Mouse (Mus musculus) heart, postnatal 4 days (tissue): Measurements from ENCODE around the gene Hes1. TPM values are rescaled to one million over a fixed set of nuclear protein-coding genes. Genes with fewer than 3 reads are reported as not detected.
"Not testable (repeated sequence)": the region's sequence is repeated elsewhere in the genome, so short reads cannot be mapped to it uniquely, and the experiment has no call there.

ENCODE experiments used
- DNase-seq: peaks from one replicate; pipeline ENCODE4 v3.0.0; 2021
- total RNA-seq, 2 experiments: library from RNA; stranded (reverse); gene quantifications; 2 replicates each; pipeline ENCODE4 v1.2.3; 2021

Gene Hes1
- total RNA-seq, 2 experiments from 2014 or later: 44.5 to 54.4 TPM

DNA sequence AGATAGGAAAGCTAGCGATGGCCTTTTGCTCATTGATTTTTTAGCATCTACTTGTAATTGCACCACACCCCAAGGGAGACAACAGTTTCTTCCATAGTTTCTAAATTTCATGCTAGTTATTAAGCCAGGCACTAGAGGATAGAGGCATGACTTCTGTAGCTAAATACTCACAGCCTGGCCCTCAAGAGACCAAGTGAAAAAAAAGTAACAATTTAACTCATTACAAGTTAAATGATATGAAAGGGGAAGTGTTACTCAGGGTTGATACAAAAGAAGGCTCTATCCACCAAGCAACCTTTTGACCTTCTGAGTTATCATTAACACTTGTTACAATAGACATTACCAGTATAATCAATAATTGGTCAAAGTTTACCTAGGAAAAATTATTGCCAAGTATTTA, 9.1 kb downstream of the Hes1 start:
- no peak for DNase-seq

- no peak for DNase-seq
Measured at GRCm38 (mm10) chr16:30081498-30081897, 17.3 kb downstream of the Hes1 start.

DNA sequence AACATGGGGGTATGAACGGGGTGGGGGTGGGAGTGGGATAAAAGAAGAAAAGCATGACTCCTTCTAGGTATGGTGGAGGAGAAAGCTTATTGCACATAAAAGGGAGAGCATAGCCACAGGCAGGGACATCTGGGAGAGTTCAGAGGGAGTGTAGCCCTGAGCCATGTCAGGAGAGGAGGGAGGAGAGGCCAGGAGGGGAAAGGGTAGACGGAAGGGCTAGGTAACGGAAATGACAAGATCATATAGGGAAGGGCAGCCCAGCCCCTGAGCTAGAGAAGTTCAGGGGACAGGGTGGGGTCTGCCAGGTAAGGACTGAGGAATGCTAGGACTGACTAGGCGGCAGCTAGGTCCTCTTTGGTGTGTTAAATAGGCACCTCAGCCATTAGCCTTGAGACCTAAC, 17.8 kb downstream of the Hes1 start:
- DNase-seq: no peak

DNA sequence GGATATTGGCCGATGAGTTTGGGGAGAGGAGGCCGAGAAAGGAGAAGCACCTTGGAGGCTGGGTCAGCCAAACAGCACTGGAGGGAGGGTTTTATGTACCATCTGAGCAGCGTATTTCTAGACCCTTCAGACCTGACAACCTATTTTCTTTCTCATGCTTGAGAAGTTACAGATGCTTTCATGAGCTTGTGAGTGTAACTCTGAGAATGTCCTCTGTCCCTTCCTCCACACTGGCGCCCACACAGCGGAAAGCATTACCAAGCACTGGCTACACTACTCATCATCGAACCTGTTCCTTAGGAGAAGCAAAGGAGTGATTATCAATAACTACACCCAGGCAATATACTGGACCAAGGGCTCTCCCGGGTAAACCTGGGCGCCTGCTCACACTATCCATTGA, 18.8 kb downstream of the Hes1 start:
- DNase-seq: no peak

- DNase-seq: no peak
Measured at GRCm38 (mm10) chr16:30083536-30083935, 19.4 kb downstream of the Hes1 start.

DNA sequence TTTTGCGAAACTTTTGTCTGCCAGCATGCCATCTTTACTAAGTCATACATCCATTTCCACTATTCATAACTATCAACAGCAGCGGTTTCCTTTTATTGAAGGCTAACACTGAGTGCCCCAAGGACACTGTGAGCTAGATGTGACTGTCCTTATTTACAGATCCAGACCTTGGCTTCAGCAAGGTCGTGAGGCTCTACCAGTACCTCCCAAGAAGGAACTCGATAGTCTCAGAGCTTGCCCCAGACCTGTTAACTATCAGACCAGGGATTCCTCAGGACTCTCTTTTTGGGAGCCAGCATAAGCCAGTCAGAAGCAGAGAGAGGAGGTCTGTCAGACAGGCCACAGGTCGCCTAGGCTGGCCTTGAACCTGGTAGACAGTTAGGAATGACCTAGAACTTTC, 24.5 kb downstream of the Hes1 start:
- DNase-seq: no peak

- DNase-seq: no peak
Measured at GRCm38 (mm10) chr16:30090200-30090865, 26.1 kb downstream of the Hes1 start.

GRCm38 (mm10) chr16:30096050-30096449, 31.9 kb downstream of the Hes1 start:
- DNase-seq: no peak

GRCm38 (mm10) chr16:30096475-30096874, 32.3 kb downstream of the Hes1 start:
- no peak for DNase-seq

DNA sequence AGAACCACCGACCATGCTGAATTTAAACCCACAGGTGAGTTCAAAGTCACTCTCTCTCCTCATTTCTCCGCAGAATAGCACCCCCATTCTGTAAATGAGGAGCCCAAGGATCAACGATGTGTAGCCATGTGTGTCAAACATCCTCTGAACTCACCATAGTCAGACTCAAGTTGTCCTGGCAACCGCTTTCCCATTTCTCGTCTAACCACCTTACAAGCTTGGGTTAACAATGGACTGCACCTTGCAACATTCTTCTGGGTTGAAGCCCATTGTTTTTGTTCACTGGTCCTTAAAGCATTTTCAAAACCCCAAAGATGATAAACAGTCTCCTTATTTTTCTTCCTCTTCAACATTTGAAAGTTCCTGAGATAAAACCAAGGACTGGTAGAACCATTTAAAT, 34.9 kb downstream of the Hes1 start:
- no peak for DNase-seq

DNA sequence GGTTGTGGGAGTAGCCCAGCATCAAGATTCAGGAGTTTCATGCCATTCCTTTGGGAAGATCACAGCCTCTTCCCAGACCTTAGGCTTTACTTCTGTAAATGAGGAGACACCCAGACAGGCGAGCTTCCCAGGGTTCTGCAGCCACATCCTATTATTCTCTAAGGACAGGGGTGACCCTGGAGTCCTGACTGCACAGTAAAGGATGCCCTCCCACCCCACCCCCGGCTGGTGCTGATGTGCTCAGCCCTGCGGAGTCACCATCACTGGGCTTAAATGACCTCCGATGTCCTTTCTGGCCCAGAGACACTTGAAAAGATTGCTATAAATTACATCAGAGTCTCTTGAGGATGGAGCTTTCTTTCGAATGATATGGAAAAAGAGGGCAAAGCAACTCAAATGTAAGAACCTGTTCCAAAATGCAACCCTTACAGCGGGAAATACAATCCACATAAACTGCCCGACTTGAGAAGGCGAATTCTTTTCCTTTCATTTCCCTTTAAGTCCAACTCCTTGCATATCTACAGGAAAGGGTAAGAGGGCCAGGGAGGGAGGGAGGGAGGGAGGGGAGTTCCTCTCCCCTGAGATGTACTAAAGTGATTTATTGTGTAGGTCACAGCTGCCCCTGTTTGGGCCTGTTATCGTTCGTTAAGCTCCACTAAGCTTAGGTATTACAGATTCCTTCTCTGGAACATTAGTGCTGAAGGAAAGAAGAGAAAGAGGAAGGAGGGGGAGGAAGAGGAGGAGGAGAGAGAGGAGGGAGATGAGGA, 38.1 kb downstream of the Hes1 start:
- no peak for DNase-seq

DNA sequence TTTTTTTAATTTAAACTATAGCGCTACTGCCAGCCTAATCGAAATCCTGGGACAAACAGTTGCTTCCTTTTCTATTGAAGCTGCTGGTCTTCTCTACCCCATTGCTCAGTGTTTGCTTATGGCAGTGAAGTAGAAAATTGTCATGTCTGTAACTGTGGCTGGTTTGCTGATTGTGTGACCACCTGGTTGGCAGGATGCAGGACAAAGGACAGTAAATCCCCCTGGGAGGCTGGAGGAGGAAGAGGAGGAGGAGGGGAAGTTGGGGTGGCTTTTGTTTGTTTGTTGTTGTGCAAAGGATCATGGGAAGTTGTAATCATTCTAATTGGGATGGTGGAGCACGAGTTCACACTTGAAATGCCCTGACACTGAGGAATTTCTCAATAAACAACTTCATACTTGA, 38.8 kb downstream of the Hes1 start:
- DNase-seq: peak; percentile 23

DNA sequence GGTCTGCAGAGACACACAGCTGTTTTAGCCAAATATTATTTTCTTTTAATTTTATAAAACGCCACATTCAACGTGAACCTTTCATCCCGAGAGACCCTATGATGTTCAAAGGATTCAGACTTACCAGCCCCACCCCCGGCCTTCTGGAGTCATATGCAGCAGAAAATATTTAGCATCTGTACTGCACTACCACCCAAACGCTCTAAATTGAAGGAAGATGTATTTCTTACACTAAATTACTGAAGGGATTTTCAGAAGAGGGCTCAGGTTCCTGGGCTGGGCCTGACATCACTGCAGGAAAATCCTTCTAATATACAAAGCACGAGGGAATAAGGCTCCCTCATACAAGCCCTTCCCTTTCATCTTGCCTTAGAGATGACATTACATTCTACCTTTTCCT, 39.3 kb downstream of the Hes1 start:
- no peak for DNase-seq

DNA sequence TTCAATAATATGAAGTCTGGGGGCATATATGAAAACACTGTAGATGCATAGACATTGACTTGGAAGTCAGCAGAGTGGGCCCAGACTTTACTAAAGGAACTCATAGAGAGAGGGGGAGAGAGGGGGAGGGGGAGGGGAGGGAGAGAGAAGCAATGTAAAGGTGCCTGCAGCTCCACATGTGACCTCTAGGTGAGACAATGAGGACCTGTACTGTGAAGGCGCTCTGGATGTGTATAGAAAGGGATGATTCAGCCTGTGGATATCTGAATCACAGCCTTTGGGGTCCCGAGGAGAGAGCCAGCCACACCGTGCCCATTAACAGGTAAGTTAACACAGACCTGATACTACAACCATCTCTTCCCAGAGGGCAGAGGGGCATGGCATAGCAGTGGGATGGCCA, 40.2 kb downstream of the Hes1 start:
- no peak for DNase-seq

DNA sequence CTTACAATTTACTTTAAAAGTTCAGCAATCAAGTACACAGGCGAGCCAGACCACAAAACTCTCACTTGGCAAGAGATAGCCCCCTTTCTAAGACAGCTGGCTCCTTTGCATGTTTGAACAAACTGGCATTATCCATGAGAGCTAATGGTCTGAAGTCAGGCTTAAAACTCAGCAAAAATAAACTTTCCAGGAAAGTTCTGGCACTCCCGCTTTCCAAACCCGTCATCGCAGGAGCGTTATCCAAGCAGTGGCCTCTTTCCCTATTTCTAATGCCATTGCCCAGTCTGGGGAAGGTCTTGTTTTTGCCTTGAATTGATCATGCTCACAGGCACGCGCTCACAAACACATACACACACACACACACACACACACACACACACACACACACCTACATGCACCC, 41.3 kb downstream of the Hes1 start:
- no peak for DNase-seq

- not testable (repeated sequence) for DNase-seq
Measured at GRCm38 (mm10) chr16:30108167-30108566, 44.0 kb downstream of the Hes1 start.

GRCm38 (mm10) chr16:30110466-30110865, 46.3 kb downstream of the Hes1 start:
- DNase-seq: no peak

DNA sequence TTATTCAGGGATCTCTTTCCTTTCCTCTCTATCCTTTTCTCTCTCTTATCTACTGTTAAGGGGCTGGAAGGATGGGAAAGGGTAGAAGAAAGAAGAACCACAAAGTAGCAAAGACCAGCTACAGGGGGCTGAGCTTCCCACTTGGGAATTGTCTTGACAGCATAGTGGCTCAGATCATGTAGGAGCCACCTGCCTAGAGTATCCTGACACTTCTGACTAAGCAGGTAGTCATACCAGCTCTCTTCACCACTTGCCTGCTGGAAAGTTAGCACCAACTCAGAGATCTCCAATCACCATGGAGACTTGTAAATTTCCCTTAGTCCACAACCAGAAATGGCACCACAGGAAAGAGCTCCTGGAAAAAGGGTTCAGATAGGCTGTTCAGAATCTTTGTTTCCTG, 46.9 kb downstream of the Hes1 start:
- no peak for DNase-seq

DNA sequence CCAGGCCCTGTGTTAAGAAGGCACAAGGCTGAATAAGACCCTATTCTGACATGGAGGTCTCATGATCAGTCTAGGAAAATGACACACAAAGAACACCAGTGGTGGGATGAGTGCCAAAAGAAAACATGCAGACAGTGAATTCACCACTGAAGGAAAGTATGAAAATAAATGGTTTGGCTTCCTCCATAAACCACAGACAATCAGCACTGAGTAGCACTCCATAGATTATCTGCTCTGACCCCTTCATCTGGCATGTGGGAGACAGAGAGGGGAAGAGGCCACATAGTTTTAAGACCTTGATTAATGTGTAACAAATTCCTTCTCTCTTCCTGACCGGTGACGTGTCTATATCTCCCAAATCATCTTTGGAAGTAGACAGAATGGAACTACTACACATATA, 47.4 kb downstream of the Hes1 start:
- DNase-seq: no peak

DNA sequence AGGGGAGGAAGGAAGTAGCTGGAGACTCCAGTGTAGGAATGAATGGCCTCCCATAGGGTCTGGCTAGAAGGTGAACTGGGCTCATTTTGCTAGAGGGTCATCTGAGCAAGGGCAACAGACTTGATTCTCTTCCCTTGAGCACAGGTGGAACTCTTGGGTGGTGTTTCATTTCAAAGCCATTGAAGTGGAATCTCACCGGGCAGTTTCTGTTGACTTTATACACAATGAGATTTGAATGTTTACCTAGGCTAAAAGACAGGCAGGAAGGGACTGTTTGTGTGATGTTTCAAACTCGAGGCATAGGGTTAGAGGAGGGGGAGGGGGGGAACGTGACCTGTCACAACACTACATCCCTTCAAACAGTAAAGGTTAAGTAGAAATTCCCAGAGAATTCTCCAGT, 49.0 kb downstream of the Hes1 start:
- DNase-seq: no peak

DNA sequence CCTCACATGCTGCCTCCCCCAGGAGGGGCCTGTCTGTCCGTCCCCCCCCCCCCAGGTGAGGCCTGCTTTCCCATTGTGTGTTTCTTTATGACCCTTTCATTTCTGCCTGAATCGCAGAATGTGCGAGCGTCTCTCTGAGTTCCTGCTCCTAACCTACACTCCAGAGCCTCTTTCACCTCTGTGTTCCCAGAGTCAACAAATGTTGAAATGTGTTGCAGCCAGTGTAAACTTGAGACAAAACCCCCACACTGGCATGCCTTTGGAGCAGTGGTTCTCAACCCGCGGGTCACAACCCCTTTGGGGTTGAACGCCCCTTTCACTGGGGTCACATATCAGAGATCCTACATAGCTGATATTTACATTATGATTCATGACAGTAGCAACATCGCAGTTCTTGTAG, 49.6 kb downstream of the Hes1 start:
- no peak for DNase-seq

DNA sequence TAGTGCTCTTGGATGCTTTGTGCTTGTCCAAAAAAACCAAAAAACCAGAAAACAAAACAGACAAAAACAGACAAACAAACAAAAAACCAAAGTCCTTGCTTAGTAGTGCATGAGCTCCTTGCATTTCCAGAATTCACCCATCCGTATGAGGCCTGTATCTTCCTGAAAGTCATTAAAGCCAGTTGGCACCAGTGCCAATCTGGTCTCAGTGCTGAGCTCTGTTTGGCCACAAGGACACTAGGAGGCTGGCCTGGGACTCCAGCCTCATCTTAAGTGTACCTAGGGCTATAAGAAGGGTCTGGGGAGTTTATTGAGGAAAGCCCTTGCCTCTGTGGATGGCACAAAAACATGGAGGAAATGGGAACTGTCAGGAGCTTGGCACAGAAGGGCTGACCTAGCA, 50.3 kb downstream of the Hes1 start:
- DNase-seq: no peak
